Mouse (Mus musculus) ES-E14 (cell line): Measurements from ENCODE around the gene Apc2.

ENCODE experiments used
- MAFK ChIP-seq: IDR thresholded peaks from 2 replicates; pipeline ENCODE4 v1.6.1; 2014; ENCODE audit warnings: mild to moderate bottlenecking, low read depth, low read length, inconsistent platforms; ENCODE audit not compliant: insufficient read depth
- ZC3H11A ChIP-seq: IDR thresholded peaks from 2 replicates; pipeline ENCODE4 v1.6.1; 2012; ENCODE audit warnings: low read depth, mild to moderate bottlenecking, inconsistent platforms, low read length, borderline replicate concordance
- ZNF384 ChIP-seq: IDR thresholded peaks from 2 replicates; pipeline ENCODE4 v1.6.1; 2012; ENCODE audit warnings: low read depth, low read length, inconsistent platforms

GRCm38 (mm10) chr10:80348981-80349380 lies 53.2 kb downstream of the Apc2 start:
- TF ChIP-seq ZC3H11A = no peak
- no peak for TF ChIP-seq MAFK
- no peak for TF ChIP-seq ZNF384
